Mouse (Mus musculus) thymus, postnatal 0 days (tissue): Measurements from ENCODE around the gene Hspa1a. TPM values are rescaled to one million over a fixed set of nuclear protein-coding genes. Genes with fewer than 3 reads are reported as not detected.
"Not testable (repeated sequence)": the region's sequence is repeated elsewhere in the genome, so short reads cannot be mapped to it uniquely, and the experiment has no call there.

Experiments used
- DNase-seq: peaks from one replicate; pipeline ENCODE4 v3.0.0-alpha.2; 2015; ENCODE audit warnings: low spot score
- polyA plus RNA-seq: library from polyadenylated mRNA; unstranded; fragments of >200 nt; fragmentation: Nextera tagmentation; extraction: Ambion mirVana; gene quantifications from 2 replicates; pipeline ENCODE4 v1.2.1, GENCODE M21; 2015

The Hspa1a gene
- polyA plus RNA-seq, 1 experiment from 2014 or later = 6.8 TPM

- peak; percentile 41 for DNase-seq
Measured at GRCm38 (mm10) chr17:35001452-35002152, 29.6 kb upstream of the Hspa1a start.

- DNase-seq = peak; percentile 84
Measured at GRCm38 (mm10) chr17:35000717-35001451, 28.9 kb upstream of the Hspa1a start, which contains the start of gene Vars. TSS of gene Vars (plus strand) at chr17:35000987.

GRCm38 (mm10) chr17:34999871-35000716 lies 28.1 kb upstream of the Hspa1a start:
- DNase-seq = peak; percentile 44

GRCm38 (mm10) chr17:34998526-34999430 lies 26.8 kb upstream of the Hspa1a start:
- DNase-seq = no peak

GRCm38 (mm10) chr17:34997142-34997483 lies 25.2 kb upstream of the Hspa1a start:
- no peak for DNase-seq

- DNase-seq = no peak
Measured at GRCm38 (mm10) chr17:34996411-34997141, 24.6 kb upstream of the Hspa1a start.

- not testable (repeated sequence) for DNase-seq
Measured at GRCm38 (mm10) chr17:34995927-34996326, 24.0 kb upstream of the Hspa1a start.

- DNase-seq = not testable (repeated sequence)
Measured at GRCm38 (mm10) chr17:34995192-34995591, 23.2 kb upstream of the Hspa1a start.

GRCm38 (mm10) chr17:34994751-34995150 lies 22.8 kb upstream of the Hspa1a start:
- DNase-seq = no peak

- peak; percentile 57 for DNase-seq
Measured at GRCm38 (mm10) chr17:34984218-34984617, 12.3 kb upstream of the Hspa1a start.

- DNase-seq = no peak
Measured at GRCm38 (mm10) chr17:34982328-34982727, 10.4 kb upstream of the Hspa1a start.

- DNase-seq = peak; percentile 94
Measured at GRCm38 (mm10) chr17:34981690-34982180, 9.8 kb upstream of the Hspa1a start, which contains the start of gene Lsm2. TSS of gene Lsm2 (plus strand) at chr17:34981862.

GRCm38 (mm10) chr17:34980655-34981054 lies 8.7 kb upstream of the Hspa1a start:
- DNase-seq = peak; percentile 73

GRCm38 (mm10) chr17:34979631-34980030 lies 7.7 kb upstream of the Hspa1a start:
- no peak for DNase-seq

GRCm38 (mm10) chr17:34978239-34978638 lies 6.3 kb upstream of the Hspa1a start:
- no peak for DNase-seq

- no peak for DNase-seq
Measured at GRCm38 (mm10) chr17:34977000-34977399, 5.0 kb upstream of the Hspa1a start.

GRCm38 (mm10) chr17:34975581-34976492 lies 3.9 kb upstream of the Hspa1a start:
- no peak for DNase-seq

GRCm38 (mm10) chr17:34971694-34972068 lies 275 bp downstream of the Hspa1a start:
- not testable (repeated sequence) for DNase-seq

GRCm38 (mm10) chr17:34970850-34971249 lies 1.1 kb downstream of the Hspa1a start:
- DNase-seq = not testable (repeated sequence)
